Mouse (Mus musculus): Measurements from ENCODE around the gene Nxph4.

DNA sequence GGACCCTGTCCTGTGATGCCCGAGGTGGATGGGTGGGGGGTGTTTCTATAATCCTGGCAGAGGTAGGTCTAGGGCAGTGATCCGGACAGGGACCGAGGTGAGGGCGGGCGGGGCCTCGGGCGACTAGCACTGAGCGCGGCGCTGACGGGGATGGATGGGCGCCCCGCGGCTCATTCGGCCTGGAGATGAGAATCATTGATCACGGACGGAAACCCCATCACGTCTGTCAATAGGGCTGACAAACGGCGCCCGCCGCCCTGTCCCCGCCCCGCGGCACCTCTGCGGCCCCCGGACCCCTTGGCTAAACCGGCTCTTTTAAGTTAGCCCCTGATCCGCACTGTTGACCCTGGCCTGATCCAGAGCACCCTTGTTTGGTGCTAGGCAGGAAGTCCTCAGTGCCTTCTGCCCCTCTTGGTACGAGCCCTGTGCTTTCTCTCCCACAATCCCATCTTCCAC lies 598 bp upstream of the Nxph4 start:
- no peak for TF ChIP-seq CTCF (IDR thresholded peaks at IDR 0.05; ENCODE audit: low read depth, low read length)
- no peak for TF ChIP-seq POLR2AphosphoS5 (IDR thresholded peaks at IDR 0.05; ENCODE audit: insufficient replicate concordance, low read depth, low read length)

Data from G1E (cell line).